Mouse (Mus musculus) retina, postnatal 1 day (tissue): ENCODE data around the gene Tmem175.

Experiments used
- DNase-seq: peaks from one replicate; pipeline ENCODE4 v3.0.0-alpha.2; 2012

Gene Tmem175

DNA sequence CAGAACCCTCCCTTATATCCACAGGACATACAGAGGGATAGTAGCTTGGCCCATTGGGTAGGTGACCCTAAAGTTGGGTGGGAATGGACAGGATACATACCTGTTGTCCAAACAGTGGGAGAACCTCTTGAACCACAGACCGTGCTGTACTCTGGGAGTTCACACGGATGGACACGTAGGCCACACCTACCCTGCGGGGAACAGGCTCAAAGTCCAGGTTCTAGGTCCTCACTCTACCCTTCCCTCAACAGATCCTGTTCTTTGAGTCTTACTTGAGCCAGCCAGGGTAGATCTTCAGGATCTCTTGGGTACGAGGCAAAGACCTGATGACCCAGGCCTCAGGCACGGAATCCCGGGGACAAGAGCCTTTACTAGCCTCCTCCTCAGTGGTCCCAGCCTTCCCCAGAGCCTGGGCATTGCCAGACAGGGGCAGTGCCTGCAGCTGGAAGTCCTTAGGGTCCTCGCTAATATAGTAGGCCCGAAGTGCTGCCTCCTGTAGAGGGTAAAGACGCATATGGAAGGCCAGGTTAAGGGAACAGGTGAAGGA, 24.9 kb downstream of the Tmem175 start:
- no peak for DNase-seq

- DNase-seq = no peak
Observed at GRCm38 (mm10) chr5:108655381-108655780, 25.8 kb downstream of the Tmem175 start.

- DNase-seq = no peak
Observed at GRCm38 (mm10) chr5:108655891-108656650, 26.5 kb downstream of the Tmem175 start.

DNA sequence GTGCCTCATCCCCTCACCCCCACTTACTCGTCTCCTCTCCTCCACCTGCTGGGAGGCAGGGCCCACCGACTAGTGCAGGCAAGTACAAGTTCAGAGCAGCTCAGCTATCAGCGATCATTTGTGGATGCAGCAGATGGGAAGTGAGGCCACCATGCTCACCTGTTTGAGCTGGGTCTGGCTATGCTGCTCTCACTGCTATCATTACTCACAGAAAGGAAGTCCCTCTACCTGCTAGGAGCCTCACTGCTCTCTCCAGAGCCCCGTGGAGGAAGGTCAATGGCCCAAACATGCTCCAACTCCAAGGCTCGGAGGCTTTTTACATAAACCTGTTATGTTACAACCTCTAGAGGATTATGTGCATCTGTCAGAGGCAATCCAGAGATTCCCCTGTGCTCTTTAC, 27.8 kb downstream of the Tmem175 start:
- DNase-seq = no peak

GRCm38 (mm10) chr5:108658611-108659010, 29.0 kb downstream of the Tmem175 start:
- DNase-seq = no peak

DNA sequence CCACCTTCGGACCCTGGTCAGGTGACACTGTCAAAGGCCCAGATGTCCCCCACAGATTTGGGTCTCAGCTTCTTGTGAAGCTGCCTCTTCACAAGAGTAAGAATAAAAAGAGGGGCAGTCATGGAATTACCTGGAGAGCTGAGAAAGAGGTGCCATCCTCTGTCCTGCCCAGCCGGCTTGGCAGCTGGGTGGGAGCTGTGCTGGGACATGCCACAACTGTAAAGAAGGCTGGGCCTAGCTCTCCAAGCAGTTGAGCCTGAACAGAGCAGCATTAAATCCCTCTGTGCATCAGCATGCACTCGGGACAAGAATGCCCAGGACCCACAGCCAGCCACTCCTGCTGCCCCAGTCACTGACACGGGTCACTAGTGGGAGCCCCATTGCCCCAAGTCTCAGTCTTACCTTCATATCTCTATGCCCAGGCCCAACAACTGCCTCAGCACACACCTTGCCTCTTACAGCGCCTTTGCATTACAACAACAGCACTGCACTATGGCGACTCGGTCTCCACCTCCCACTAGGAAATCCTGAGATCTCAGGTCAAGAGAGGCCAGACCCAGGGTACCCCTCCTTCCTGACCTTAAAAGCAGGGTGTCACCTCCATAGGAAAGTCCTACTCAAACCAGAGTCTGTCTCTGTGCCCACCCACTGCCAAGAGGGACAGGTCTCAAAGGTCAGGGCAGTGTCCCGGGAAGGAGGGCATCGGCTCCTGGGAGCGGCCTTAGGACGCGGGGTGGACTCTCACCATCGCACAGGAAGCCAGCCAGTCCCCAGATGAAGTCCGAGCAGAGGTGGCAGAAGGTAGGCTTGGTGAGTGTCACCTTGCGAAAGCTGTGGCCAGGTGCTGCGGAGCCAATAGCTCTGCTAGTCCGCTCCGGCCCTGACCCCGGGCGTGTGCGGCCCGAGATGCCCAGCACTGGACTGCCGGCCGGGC, 30.4 kb downstream of the Tmem175 start, which contains the start of gene Idua:
Gene Idua, plus strand, starts transcription at position 634 of the 934 bp plus-strand sequence.
- DNase-seq = no peak

DNA sequence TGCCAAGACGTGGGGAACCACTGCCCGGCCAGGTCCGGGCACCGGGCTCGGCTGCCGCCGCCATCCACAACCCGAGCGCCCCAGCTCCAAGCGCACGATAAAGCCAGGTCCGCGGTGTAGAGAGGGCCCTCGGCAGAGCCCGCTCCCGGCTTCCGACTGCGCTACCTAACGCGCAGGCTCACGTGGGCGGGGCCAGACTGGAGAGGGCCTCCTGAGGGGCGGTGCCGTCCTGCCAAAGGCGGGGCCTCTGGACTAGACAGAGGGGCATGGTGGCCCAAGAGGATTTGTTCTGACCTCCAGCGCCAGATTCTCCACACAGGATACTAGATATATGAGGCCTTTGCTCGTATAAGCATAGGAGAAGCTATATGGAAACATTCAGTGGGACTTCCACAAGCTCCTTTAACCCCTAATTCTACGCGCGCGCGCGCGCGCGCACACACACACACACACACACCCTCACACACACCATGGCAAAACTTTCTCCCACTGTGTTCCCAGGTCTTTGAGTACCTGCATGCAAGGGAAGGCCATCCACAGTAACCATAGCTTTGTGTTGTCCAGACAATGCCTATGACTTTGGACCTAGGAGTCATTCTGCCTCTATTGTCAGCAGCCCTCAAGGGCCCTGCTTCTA, 31.2 kb downstream of the Tmem175 start:
- peak; percentile 93 for DNase-seq

DNA sequence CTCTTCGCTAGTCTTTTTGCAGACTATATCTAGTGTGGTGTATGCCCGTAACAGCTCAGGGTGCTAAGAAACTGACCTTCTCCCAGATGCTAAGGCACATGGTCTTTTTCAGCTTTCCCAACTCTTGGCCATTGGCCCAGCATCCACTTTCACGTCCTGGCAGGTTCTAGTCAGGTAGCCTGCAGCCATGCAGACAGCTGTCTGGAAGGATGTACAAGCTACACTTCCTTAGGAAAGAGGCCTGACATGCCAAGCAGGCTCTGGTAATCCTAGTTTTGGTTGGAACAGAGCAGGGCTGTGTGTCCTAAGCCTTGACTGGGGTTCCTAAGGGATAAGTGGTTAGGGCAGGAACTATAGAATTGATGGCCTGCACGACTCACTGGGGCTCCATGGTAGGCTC, 33.2 kb downstream of the Tmem175 start:
- DNase-seq = no peak

GRCm38 (mm10) chr5:108665066-108665465, 35.5 kb downstream of the Tmem175 start:
- peak; percentile 71 for DNase-seq

GRCm38 (mm10) chr5:108667370-108667769, 37.8 kb downstream of the Tmem175 start:
- no peak for DNase-seq

- no peak for DNase-seq
Observed at GRCm38 (mm10) chr5:108668387-108668932, 38.9 kb downstream of the Tmem175 start.

DNA sequence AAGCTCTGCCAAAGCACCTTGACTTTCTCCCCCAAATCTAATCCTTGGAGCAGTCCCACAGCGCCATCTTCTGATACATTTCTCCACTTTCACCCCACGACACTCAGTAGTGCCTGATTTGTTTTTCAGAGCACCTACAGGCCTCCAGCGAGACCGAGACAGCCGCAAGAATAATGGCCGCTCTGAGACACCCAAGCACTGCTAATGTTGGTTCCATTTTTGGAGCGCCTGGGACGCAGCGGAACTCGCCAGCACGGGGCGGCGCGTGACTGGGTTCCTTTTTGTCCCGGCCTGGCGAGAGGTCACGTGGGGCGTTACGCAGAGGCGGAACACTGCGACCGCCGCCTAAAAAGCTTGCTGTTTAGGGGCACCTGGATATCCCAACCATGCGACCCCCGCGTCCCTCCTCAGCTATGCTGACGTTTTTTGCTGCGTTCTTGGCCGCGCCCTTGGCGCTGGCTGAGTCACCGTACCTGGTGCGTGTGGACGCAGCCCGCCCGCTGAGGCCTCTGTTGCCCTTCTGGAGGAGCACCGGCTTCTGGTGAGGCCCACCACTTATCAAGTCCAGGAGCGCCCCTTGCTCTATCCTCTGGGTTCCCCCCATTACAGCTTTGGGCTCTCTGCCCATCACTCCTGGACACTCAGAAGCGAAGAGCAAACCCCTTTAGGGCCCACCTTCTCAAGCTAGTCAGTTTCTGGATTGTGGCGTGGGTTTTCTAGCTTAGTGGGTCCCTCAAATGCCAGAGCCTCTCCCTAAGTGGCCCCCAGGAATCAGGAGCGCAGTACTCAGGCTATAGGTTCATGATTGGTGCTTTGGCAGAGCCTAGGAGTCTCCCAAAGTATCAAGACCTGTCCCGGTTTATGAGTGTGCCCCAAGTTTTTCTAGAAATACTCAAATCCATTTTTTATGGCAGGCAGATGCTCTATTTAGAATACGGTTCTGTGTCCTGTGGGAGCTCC, 39.7 kb downstream of the Tmem175 start, which contains the start of gene Dgkq:
Gene Dgkq, minus strand, starts transcription at position 696 of the 960 bp plus-strand sequence.
- peak; percentile 90 for DNase-seq

DNA sequence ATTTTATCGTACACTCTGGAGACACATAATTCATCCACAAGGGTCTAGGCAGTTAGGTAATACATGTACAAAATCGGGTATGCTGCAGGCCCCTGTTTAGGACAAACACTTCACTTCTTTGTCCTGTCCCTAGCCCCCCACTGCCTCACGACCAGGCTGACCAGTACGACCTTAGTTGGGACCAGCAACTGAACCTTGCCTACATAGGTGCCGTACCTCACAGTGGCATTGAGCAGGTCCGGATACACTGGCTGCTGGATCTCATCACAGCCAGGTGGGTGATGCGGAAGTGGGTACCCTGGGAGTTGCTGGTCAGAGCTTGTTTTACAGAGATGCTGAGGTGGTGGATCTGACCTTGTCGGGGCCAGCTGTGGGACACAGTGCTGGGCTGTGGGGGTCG, 40.4 kb downstream of the Tmem175 start:
- no peak for DNase-seq

DNA sequence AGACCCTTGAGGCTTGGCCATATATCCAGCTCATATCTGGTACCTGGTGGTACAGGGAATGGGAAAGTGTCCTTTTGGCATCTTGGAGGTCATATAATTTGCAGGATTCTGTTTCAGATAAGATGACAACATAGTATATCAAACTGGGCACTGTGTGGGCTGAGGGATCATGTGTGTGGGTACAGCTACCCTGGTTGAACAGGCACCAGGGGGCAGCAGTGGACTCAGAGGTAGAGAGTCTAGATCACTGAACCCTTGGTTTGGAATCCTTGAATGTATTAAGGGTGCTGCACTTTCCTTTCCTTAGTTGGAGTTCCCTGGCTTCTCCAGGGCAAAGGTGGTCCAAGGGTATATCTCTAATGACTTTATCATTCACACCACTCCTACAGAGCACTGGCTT, 41.2 kb downstream of the Tmem175 start:
- DNase-seq = peak; percentile 49

- DNase-seq = no peak
Observed at GRCm38 (mm10) chr5:108671757-108672156, 42.2 kb downstream of the Tmem175 start.

- no peak for DNase-seq
Observed at GRCm38 (mm10) chr5:108674624-108675023, 45.1 kb downstream of the Tmem175 start.

GRCm38 (mm10) chr5:108675251-108675816, 45.8 kb downstream of the Tmem175 start, which contains the start of gene Slc26a1:
Gene Slc26a1, minus strand, starts transcription at chr5:108675569.
- no peak for DNase-seq

DNA sequence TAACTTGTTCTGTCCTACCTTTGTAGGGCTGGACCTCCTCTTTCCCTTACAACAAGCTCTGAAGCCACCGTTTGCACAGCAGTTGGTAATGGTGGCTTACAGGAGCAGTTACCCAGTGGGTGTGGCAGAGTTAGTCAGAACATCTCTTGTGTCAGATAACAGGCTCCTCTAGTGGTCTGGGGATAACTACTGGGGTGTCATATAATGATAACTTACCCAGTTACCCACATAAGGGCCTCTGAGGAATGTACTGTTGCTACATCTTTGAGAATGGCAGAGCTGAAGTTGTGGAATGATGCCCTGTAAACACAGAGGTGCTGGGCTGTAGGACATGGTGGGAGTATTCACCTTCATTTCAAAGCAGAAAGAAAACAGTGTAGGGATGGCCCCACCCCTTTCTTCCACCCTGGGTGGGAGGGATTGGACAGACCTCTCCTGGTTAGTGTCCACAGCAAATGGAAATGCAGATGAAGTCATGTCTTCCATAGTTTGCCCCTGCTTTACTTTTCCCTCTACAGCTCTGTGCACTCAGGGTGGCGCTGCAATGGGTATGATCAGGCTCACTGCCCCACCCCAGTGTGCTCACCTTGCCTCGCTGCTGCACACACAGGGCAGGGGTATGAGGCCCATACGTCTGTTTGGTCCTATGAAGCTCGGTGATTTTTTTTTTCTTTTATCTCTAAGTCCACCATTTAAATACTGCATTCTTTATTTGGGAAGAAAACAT, 47.4 kb downstream of the Tmem175 start:
- peak; percentile 40 for DNase-seq

GRCm38 (mm10) chr5:108677605-108678295, 48.2 kb downstream of the Tmem175 start:
- peak; percentile 91 for DNase-seq
